Mouse (Mus musculus) layer of hippocampus, adult 9-11 months (tissue): ENCODE results near the gene Gm3415.

Experiments
- DNase-seq: peaks from one replicate; pipeline ENCODE4 v3.0.0; 2022

Gene Gm3415

DNA sequence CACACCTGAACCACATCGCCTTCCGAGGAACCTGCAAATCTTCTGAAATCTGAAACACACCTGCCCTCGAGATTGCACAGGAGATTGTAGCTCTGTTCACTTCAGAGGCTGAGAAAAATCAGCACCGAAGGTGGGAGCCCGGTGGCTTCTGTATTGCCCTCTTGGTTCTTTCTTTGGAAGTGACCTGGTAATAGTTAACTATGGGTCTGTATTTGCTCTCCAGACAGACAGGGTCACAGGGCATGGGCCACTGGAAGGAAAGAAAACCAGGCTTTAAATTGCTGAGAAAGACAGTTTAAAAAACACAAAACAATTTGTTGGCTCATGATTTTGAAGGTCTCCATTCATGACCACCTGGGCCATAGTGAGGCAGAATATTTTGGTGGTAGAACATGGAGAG is 44.0 kb downstream of the Gm3415 start:
- DNase-seq: no peak

DNA sequence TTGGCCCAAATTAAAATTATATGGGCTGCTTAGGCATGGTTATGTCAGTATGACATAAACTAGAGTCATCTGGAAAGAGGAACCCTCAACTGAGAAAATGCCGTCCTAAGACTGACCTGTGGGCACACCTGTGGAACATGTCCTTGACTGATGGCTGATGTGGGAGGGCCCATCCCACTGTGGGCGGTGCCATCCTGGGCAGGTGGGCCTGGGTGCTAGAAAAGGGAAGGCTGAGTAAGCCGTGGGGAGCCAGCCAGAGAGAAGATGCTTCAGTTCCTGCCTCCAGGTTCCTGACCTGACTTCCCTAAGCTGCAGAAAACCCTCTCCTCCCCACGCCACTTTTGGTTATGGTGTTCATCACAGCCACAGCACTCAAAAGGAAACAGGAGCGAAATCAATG is 50.3 kb downstream of the Gm3415 start:
- no peak for DNase-seq

DNA sequence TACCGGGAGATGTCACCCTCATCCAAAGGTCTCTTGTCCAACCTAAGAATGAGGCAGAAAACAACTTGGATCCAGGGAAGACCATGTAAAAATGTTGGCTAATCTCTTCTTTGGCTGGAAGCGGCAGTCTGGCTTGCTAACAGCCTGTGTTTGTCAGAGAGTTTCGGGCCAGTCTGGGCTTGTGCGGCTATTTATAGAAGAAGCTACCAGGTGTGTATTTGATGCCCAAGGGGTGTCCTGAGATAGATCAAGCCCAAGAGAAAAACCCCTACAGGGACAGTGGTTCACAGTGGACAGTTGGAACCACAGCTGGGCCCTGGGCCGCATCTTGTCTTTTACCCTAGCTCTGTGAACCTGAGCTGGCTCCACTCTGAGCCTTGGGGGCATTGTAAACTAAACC is 51.0 kb downstream of the Gm3415 start:
- no peak for DNase-seq

DNA sequence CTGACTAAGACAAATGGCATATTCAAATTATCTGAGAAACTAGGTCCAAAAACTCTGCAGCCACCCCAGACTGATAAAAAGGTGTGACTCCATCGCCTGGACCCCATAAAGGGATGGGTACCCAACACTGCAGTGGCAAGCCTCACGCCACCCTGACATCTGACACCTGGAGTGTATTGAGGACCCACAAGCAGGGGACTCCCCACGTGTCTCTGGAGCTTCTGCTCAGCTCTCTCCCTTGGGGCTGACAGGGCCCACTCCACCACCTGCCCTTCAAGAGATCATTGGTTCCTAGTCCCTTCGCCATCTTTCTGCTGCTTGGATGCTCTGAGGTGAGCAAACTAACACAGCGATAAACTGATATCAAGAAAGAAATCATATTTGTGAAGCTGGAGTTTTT is 51.9 kb downstream of the Gm3415 start:
- no peak for DNase-seq
